Mouse (Mus musculus): ENCODE results near the gene Rnf186. TPM values are rescaled to one million over a fixed set of nuclear protein-coding genes. Genes with fewer than 3 reads are reported as not detected.

Rnf186 gene
- polyA plus RNA-seq, 1 experiment from 2014 or later = not detected

DNA sequence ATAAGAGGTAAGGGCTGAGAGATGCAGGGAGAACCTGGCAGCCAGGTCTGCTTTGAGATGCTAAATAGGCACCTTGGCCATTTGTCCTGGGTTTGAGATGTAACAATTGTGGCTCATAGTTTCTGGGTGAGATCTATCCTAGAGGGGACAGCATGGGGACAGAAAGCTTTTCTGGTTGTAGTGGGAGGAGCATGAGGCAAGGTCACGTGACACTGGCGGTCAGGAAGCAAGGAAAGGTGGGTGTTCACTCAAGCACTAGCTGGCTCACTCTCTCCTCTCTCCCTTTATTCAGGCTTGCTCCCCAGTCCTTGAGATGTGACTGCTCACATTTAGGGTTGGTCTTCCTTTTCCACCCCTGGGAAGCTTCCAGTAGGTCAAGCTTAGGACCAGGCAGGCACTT, 34.1 kb downstream of the Rnf186 start:
- Histone ChIP-seq H3K36me3 (replicated peaks) (no peaks in the 10 kb centered on the region), H3K9ac (no peak overlapping the region), H3K4me1 (no peaks in the 10 kb centered on the region), H3K27me3 (no peaks in the 10 kb centered on the region), H3K4me3 (replicated peaks) (no peak overlapping the region), H3K27ac (no peak overlapping the region), H3K4me2 (no peak overlapping the region), H3K9me3 (no peaks in the 10 kb centered on the region)
- ATAC-seq (ENCODE audit: low FRiP score) = no peak
- 52% methylated on average over 2 of the region's 2 CpGs for WGBS

- Histone ChIP-seq H3K9me3 (no peaks in the 10 kb centered on the region), H3K36me3 (replicated peaks) (no peaks in the 10 kb centered on the region), H3K4me2 (no peak overlapping the region), H3K4me3 (replicated peaks) (no peak overlapping the region), H3K27me3 (no peaks in the 10 kb centered on the region), H3K27ac (no peak overlapping the region), H3K9ac (no peak overlapping the region), H3K4me1 (no peaks in the 10 kb centered on the region)
- ATAC-seq (ENCODE audit: low FRiP score) = no peak
- WGBS = 47% methylated on average over 6 of the region's 6 CpGs
Observed at GRCm38 (mm10) chr4:139001433-139001832, 34.5 kb downstream of the Rnf186 start.

- H3K4me3 ChIP-seq (replicated peaks) = no peak overlapping the region
- H3K9ac ChIP-seq = no peak overlapping the region
- no peaks in the 10 kb centered on the region for H3K36me3 ChIP-seq (replicated peaks)
- H3K4me2 ChIP-seq = no peak overlapping the region
- WGBS = 66% methylated on average over 8 of the region's 8 CpGs
- H3K27ac ChIP-seq = no peak overlapping the region
- H3K4me1 ChIP-seq = 0 out of 2 replicates have a peak, but pooled peaks cover 7% of the 10 kb centered on the region
- H3K27me3 ChIP-seq = no peaks in the 10 kb centered on the region
- no peaks in the 10 kb centered on the region for H3K9me3 ChIP-seq
- no peak for ATAC-seq (ENCODE audit: low FRiP score)
Observed at GRCm38 (mm10) chr4:139004067-139004466, 37.2 kb downstream of the Rnf186 start.

- Histone ChIP-seq H3K4me3 (replicated peaks) (no peak overlapping the region), H3K4me1 (0 out of 2 replicates have a peak, but pooled peaks cover 7% of the 10 kb centered on the region), H3K27me3 (no peaks in the 10 kb centered on the region), H3K9me3 (no peaks in the 10 kb centered on the region), H3K27ac (no peak overlapping the region), H3K9ac (no peak overlapping the region), H3K36me3 (replicated peaks) (no peaks in the 10 kb centered on the region), H3K4me2 (no peak overlapping the region)
- ATAC-seq (ENCODE audit: low FRiP score) = no peak
- WGBS = 65% methylated on average over 5 of the region's 6 CpGs
Observed at GRCm38 (mm10) chr4:139005214-139005613, 38.3 kb downstream of the Rnf186 start.

DNA sequence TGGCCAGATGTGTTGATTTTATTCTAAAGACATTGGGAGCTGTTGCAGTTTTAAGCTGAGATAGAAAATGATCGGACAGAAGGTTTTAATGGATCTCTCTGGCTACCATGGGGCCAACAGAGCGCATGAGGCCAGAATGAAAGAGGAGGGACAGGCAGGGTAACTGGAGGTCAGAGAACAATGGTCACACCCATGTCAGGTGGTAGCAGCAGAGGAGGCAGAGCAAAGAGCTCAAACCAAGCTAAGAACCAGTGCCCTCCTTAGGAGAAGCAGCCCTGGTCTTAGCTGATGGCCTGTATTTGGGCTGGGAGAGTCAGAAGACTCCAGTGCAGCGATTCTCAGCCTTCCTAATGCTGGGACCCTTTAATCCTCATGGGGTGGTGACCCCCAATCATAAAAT, 40.4 kb downstream of the Rnf186 start:
- Histone ChIP-seq H3K27me3 (no peaks in the 10 kb centered on the region), H3K4me3 (replicated peaks) (no peak overlapping the region), H3K9me3 (no peaks in the 10 kb centered on the region), H3K4me2 (no peak overlapping the region), H3K9ac (no peak overlapping the region), H3K36me3 (replicated peaks) (no peaks in the 10 kb centered on the region), H3K4me1 (0 out of 2 replicates have a peak, but pooled peaks cover 7% of the 10 kb centered on the region), H3K27ac (no peak overlapping the region)
- 81% methylated on average over 3 of the region's 3 CpGs for WGBS
- no peak for ATAC-seq (ENCODE audit: low FRiP score)

GRCm38 (mm10) chr4:139007981-139008536, 41.1 kb downstream of the Rnf186 start:
- Histone ChIP-seq H3K4me1 (0 out of 2 replicates have a peak, but pooled peaks cover 7% of the 10 kb centered on the region), H3K36me3 (replicated peaks) (no peaks in the 10 kb centered on the region), H3K4me3 (replicated peaks) (no peak overlapping the region), H3K27ac (no peak overlapping the region), H3K27me3 (no peaks in the 10 kb centered on the region), H3K9me3 (no peaks in the 10 kb centered on the region), H3K9ac (no peak overlapping the region), H3K4me2 (no peak overlapping the region)
- no peak for ATAC-seq (ENCODE audit: low FRiP score)
- WGBS = 46% methylated on average over 6 of the region's 6 CpGs

DNA sequence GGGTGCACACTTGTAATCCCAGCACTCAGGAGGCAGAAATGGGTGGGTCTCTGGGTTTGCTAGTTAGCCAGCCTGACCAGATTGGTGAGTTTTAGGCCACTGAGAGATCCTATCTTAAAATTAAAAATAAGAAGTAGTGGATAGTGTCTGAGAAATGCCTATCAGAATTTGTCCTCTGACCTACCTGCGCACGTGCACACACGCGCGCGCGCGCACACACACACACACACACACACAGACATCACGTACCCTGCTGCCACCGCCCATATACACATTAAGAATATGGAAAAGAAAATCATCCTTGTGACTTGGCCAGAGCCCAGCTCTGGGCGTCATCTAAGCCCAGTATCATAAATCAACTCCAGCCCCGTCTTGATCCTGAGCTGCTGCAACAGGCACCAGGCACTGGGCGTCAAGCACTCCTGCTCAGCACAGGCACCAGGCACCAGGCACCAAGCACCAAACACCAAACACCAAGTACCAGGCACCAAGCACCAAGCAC, 44.3 kb downstream of the Rnf186 start:
- no peaks in the 10 kb centered on the region for H3K9me3 ChIP-seq
- no peaks in the 10 kb centered on the region for H3K27me3 ChIP-seq
- no peaks in the 10 kb centered on the region for H3K36me3 ChIP-seq (replicated peaks)
- no peak overlapping the region for H3K27ac ChIP-seq
- H3K4me2 ChIP-seq = no peak overlapping the region
- WGBS = 96% methylated on average over 13 of the region's 13 CpGs
- H3K4me1 ChIP-seq = 0 out of 2 replicates have a peak, but pooled peaks cover 7% of the 10 kb centered on the region
- H3K9ac ChIP-seq = no peak overlapping the region
- no peak overlapping the region for H3K4me3 ChIP-seq (replicated peaks)
- ATAC-seq (ENCODE audit: low FRiP score) = no peak

- no peak overlapping the region for H3K27ac ChIP-seq
- H3K4me1 ChIP-seq = 0 out of 2 replicates have a peak, but pooled peaks cover 1% of the 10 kb centered on the region
- H3K36me3 ChIP-seq (replicated peaks) = no peaks in the 10 kb centered on the region
- no peaks in the 10 kb centered on the region for H3K27me3 ChIP-seq
- no peak for ATAC-seq (ENCODE audit: low FRiP score)
- H3K4me3 ChIP-seq (replicated peaks) = no peak overlapping the region
- H3K4me2 ChIP-seq = no peak overlapping the region
- WGBS = 88% methylated on average over 11 of the region's 11 CpGs
- no peaks in the 10 kb centered on the region for H3K9me3 ChIP-seq
- no peak overlapping the region for H3K9ac ChIP-seq
Observed at GRCm38 (mm10) chr4:139013281-139013680, 46.4 kb downstream of the Rnf186 start.

- WGBS = 73% methylated on average over 6 of the region's 6 CpGs
- Histone ChIP-seq H3K27ac (no peak overlapping the region), H3K9ac (no peak overlapping the region), H3K36me3 (replicated peaks) (no peaks in the 10 kb centered on the region), H3K4me2 (no peak overlapping the region), H3K27me3 (no peaks in the 10 kb centered on the region), H3K4me1 (peaks cover 4% of the 10 kb centered on the region), H3K9me3 (no peaks in the 10 kb centered on the region), H3K4me3 (replicated peaks) (no peak overlapping the region)
- ATAC-seq (ENCODE audit: low FRiP score) = no peak
Observed at GRCm38 (mm10) chr4:139014793-139015192, 47.9 kb downstream of the Rnf186 start.

Other genes with a start within 250 kb of the Rnf186 start
- 0.18 and 0.26 TPM in 2 replicates for gene Pla2g2c, start 242.3 kb upstream of the Rnf186 start, polyA plus RNA-seq (2016; fragmentation: Nextera tagmentation; extraction: Ambion mirVana)
- gene Ubxn10, start 229.9 kb upstream of the Rnf186 start, polyA plus RNA-seq (2016; fragmentation: Nextera tagmentation; extraction: Ambion mirVana) = 2.0 TPM in 2 replicates
- gene Pla2g2f, start 209.5 kb upstream of the Rnf186 start, polyA plus RNA-seq (2016; fragmentation: Nextera tagmentation; extraction: Ambion mirVana) = not detected in 2 replicates
- gene Pla2g2d, start 191.4 kb upstream of the Rnf186 start, polyA plus RNA-seq (2016; fragmentation: Nextera tagmentation; extraction: Ambion mirVana) = 0.13 TPM in 1 of 2 replicates, not detected in the other
- 0.23 and 0.24 TPM in 2 replicates for gene Pla2g5, start 103.6 kb upstream of the Rnf186 start, polyA plus RNA-seq (2016; fragmentation: Nextera tagmentation; extraction: Ambion mirVana)
- not detected in 2 replicates for gene Gm13030, start 93.1 kb upstream of the Rnf186 start, polyA plus RNA-seq (2016; fragmentation: Nextera tagmentation; extraction: Ambion mirVana)
- not detected in 2 replicates for gene Pla2g2e, start 89.2 kb upstream of the Rnf186 start, polyA plus RNA-seq (2016; fragmentation: Nextera tagmentation; extraction: Ambion mirVana)
- 3.5 and 4.0 TPM in 2 replicates for gene Otud3, start 53.2 kb upstream of the Rnf186 start, polyA plus RNA-seq (2016; fragmentation: Nextera tagmentation; extraction: Ambion mirVana)
- gene Tmco4, start 5.8 kb downstream of the Rnf186 start, polyA plus RNA-seq (2016; fragmentation: Nextera tagmentation; extraction: Ambion mirVana) = 0.88 and 0.96 TPM in 2 replicates
- 0.18 TPM in 1 of 2 replicates, not detected in the other for gene Htr6, start 108.5 kb downstream of the Rnf186 start, polyA plus RNA-seq (2016; fragmentation: Nextera tagmentation; extraction: Ambion mirVana)
- 22.5 and 26.7 TPM in 2 replicates for gene Nbl1, start 125.9 kb downstream of the Rnf186 start, polyA plus RNA-seq (2016; fragmentation: Nextera tagmentation; extraction: Ambion mirVana)
- gene Minos1, start 164.0 kb downstream of the Rnf186 start, polyA plus RNA-seq (2016; fragmentation: Nextera tagmentation; extraction: Ambion mirVana) = 416 and 438 TPM in 2 replicates
- 307 and 312 TPM in 2 replicates for gene Capzb, start 225.8 kb downstream of the Rnf186 start, polyA plus RNA-seq (2016; fragmentation: Nextera tagmentation; extraction: Ambion mirVana)